Mouse (Mus musculus): ENCODE measurements around the gene Fcgbp.

- TF ChIP-seq EP300 (IDR thresholded peaks at IDR 0.05; ENCODE audit: low read depth) (no peak), CTCF (IDR thresholded peaks at IDR 0.05; ENCODE audit: low read depth) (no peak)
Measured at GRCm38 (mm10) chr7:28093541-28093940, 22.5 kb downstream of the Fcgbp start.

All from liver, postnatal 0 days (tissue).